Mouse (Mus musculus) fibroblast of lung, adult 2 months (primary cell): Measurements from ENCODE around the gene Xkr8.
"Not testable (repeated sequence)": the region's sequence is repeated elsewhere in the genome, so short reads cannot be mapped to it uniquely, and the experiment has no call there.

Source experiments
- DNase-seq: peaks from one replicate; pipeline ENCODE4 v3.0.0-alpha.2; 2011; ENCODE audit warnings: low read depth

The Xkr8 gene

DNA sequence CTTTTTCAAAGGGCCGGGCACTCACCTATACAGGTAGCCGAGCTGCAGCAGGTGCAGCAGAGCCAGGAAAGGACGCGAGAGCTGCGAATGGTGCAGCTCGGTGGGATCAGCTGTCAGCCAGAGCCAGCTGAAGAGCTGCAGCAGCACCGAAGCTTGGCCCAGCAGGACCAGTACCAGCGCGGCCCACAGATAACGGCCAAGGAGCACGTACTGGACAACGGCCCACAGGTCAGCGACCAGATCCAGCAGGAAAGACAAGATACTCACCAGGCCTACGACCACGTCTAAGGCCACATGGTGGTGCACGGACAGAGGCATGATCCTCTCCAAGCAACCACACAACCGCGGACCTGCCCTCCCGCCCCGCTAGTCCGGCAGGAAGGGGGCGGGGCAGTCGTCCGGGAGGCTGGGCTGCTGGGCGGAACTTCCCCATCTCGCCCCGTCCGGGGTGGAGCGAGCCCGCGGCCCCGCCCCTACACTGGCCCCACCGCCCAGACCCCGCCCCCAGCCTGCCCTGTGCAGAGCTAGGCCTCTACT lies at the start of gene Xkr8:
Gene Xkr8, minus strand, starts transcription at position 399 of the 537 bp plus-strand sequence.
- peak; percentile 51 for DNase-seq

DNA sequence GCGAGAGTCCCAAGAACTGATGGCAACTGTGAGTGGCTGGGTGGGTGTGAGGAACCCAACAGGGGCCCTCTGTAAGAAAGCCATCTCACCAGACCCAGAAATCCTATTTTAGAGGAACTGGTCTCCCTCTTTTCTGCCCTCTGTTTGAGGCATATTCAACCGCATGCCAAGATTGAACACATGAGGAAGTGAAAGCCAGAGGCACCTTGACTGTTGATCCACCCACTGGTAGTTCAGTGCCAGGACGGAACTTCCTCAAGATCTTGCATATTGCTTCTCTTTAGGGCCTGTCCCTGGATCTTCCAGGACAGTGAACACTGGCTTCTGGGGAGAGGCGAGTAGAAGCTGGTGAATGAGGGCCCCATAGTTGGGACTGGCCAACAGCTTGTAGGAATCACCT lies 47.9 kb upstream of the Xkr8 start:
- no peak for DNase-seq

DNA sequence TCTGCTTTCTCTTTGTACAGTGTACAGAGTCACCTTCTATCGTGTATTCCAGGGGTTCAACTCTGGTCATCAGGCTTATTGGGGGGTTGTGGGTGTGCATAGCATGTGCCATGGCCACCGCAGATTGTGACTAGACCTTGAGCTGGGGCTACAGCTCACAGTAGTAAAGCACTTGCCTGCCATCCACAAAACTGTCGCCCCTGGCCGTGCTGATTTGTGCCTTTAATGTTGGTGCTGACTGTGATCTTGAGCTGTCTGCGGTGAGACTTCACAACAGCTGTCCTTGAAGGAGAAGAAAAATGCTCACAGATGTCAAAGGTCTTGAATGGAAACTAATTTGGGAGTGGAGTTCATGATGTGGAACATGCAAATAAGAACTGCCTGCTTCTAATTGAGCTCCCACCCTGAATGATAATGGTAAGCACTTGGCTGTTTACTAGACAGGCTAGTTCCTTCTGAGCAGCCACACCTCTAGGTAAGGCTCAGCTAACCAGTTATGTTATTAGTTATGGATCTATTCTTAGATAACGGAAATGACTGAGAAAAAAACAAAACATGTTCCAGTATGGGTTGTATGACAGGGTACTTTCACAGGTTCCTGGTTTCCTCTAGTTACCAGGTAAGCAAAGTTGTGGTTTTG lies 46.3 kb upstream of the Xkr8 start:
- no peak for DNase-seq

DNA sequence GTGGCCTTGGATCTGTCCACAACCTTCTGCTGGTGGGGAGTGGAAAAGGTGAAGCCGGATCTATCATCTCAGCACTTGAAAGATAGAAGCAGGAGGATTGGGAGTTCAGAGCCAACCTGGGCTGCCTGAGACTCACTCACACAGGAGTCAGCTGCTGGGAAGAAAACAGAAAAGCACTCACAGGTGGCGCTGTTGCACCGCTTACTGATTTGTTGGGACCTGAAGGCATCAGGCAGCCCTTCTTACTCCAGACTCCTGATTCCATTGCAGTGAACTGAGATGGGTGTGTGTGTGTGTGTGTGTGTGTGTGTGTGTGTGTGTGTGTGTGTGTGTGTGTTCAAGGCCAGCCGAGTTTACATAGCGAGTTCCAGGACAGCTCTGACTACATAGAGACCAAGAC lies 44.4 kb upstream of the Xkr8 start:
- peak; percentile 32 for DNase-seq

GRCm38 (mm10) chr4:132774905-132775304 lies 42.6 kb upstream of the Xkr8 start:
- no peak for DNase-seq

DNA sequence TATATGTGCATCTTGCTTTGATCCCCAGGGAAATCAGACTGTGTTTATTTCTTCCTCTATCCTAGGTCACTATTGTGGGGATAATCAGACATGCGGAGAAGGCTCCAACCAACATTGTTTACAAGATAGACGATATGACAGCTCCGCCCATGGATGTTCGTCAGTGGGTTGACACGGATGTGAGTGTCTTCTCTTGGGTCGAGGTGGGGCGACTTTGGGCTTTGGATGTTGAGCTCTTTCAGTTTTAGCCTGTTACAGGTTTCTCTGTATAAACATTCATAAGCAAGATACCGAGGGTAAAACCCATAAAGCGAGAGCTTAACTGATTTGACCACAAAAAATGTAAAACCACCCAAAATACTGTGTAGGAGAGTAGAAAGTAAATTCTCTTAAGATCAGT lies 39.4 kb upstream of the Xkr8 start:
- DNase-seq = no peak

GRCm38 (mm10) chr4:132767914-132768876 lies 35.8 kb upstream of the Xkr8 start, which contains the start of gene Rpa2:
TSS of gene Rpa2 (plus strand) at chr4:132768332.
- peak; percentile 100 for DNase-seq

DNA sequence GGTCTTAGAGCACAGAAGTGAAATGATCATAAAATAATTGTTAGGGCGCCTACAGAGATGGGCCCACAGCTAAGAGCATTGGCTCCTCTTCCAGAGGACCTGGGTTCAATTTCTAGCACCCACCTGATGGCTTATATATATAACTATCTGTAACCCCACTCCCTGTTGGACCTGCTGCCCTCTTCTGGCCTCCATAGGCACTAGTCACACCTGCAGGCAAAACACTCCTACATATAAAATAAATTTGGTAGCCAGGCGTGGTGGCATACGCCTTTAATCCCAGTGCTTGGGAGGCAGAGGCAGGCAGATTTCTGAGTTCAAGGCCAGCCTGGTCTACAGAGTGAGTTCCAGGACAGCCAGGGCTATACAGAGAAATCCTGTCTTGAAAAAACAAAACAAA lies 30.8 kb upstream of the Xkr8 start:
- DNase-seq = not testable (repeated sequence)

DNA sequence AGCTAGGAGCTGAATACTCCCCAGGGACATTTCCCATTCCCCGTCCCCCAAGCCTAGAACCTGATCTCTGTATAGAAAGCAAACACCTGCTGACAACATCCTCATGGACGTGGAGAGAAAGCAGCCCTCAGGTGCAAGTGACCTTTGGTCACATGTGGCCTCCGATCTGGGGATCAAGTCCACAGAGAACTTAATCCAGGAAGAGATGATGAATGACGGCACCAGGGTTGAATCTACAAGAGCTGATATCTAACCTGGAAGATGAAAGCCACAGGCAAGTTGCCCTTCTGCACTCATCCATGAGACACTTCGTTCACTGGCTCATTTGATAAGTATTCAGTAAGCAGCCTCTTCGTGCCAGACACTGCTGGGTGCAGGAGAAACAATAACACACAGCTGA lies 30.3 kb upstream of the Xkr8 start:
- DNase-seq = no peak

- DNase-seq = no peak
Observed at GRCm38 (mm10) chr4:132760296-132760695, 27.9 kb upstream of the Xkr8 start.

DNA sequence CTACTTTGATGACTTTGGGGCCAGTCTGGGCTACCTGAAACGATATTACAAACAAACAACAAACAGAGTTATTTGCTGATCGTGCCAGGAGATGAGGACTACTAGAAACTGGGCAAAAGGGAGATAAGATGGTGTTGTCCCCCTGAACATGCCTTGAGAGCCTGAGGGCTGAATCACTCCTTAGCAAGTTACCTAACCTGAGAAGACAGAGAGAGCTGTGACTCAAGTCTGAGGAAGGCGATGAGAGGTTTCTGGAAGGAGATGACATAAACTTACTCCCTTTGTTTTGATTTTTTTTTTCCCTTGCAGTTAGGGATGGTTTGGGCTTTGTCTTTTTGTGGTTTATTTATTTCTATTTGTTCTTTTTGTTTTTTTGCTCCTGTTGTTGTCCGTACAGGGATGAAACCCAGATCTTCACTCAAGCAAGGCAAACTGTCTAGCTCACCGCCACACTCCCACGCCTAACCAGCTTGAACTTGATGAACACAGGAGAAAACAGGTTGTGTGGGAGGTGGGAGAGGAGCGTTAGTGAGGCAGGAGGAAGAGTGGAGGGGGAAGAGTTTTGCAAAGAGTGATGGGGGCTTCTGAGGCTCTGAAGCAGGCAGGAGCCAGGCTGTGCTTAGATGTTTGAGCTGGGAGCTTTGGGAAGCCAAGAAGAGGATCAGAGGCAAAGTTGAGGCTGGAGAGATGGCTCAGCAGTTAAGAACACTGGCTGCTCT lies 25.4 kb upstream of the Xkr8 start:
- no peak for DNase-seq

DNA sequence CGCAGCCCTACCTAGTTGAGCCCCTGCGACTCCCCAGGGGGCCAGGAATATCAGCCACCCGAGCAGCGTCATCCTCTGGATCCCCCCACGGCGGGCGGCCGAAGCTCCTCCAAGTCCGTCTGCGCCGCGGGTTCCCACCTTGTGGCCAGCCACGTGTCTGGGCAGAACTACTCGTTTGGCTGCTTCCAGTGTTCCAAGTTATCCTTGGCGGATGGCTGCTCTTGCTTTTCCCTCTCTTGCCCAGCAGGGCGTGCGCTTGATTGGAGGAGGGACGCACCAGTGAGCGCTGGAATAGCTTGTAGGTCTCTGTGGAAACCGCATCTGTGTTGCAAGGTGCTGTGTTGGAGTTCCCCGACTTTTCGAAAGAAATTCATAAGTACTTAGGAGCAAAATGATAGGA lies 24.6 kb upstream of the Xkr8 start, which contains the start of gene Smpdl3b:
Gene Smpdl3b, minus strand, starts transcription at position 279 of the 400 bp plus-strand sequence.
- DNase-seq = peak; percentile 77

DNA sequence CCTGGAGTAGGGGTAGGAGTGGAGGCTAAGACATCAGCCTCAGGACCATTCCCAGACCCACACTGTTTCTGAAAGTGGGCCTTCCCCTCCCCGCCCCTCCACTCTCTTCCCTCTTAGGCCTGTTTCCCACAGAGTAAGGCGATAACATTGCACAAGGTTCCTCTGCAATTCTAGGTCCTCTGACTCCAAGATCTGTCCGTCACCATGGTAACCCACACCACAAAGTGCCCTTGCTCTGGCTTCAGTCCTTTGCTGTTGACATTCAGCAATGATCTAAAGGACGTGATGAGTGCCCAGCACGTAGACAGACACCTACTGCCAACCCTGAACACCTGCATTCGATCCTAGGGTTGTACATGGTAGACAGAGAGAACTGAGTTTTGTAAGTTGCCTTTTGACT lies 20.6 kb upstream of the Xkr8 start:
- no peak for DNase-seq

DNA sequence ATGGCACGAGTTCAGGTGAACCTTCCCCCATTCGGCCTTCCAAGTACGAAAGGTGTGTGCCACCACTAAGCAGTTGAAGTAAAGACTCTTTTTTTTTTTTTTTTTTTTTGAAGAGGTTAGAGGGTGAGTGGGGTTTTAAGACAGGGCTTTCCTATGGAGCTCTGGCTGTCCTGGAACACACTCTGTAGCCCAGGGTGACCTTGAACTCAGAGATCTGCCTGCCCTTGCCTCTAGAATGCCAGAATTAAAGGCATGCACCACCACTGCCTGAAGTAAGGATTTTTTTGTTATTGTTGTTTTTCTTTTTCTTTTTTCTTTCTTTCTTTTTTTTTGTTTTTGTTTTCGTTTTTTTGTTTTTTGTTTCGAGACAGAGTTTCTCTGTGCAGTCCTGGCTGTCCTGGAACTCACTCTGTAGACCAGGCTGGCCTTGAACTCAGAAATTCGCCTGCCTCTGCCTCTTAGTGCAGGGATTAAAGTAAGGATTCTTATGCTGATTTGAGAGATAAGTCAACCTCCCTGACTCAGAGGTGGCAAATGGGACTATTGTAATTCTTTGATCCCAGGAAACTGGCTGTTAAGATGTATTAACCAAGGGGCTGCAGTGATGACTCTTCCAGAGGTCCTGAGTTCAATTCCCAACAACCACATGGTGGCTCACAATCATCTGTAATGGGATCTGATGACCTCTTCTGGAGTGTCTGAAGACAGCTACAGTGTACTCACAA lies 17.1 kb upstream of the Xkr8 start:
- no peak for DNase-seq

- DNase-seq = no peak
Observed at GRCm38 (mm10) chr4:132748778-132749177, 16.4 kb upstream of the Xkr8 start.

DNA sequence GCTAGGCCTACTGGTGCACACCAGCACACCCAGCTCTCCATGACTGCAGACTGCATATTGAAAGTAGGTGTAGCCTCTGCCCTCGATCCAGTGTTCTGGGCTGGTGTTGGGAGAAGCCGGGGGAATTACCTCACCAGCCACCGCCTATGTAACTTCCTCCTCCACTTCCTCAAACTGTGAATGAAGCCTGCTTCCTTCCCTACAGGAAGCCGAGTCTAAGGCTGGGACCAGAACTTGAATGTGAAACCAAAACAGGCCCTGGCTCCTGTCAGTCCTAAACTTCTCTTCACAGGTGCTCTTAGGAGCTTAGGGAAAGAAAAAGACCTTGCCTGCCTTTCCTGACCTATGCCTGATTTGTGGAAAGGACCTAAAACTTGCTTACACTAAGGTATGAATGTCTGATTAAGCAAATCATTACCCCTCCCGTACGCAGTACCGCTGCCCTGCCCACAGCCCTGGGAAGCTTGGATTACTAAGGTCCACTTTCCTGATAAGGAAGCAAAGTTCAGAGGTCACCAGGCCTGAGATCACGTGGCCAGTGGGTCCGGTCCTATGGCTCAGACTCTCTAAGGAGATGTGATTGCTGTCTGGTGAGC lies 15.4 kb upstream of the Xkr8 start:
- no peak for DNase-seq

- no peak for DNase-seq
Observed at GRCm38 (mm10) chr4:132746911-132747517, 14.7 kb upstream of the Xkr8 start.

GRCm38 (mm10) chr4:132743992-132744911 lies 11.9 kb upstream of the Xkr8 start:
- no peak for DNase-seq

DNA sequence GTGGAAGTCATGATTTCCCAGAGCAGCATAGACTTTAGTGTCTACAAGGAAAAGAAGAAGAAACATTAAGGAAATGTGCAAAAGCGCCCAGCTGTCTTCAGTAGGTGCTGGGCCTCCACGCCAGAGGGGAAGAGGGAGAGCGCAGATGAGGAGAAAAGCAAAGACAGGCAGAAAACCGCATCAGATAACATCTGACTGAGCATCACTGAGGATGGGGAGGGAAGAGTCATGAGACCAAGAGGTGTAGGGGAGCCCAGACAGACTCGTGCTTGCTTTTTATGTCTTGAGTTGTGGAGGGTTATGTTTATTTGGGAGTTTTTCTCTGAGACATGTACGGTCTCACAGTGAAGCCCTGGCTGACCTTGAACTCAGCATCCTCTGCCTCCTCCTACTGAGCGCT lies 9.1 kb upstream of the Xkr8 start:
- no peak for DNase-seq

- not testable (repeated sequence) for DNase-seq
Observed at GRCm38 (mm10) chr4:132737154-132737553, 4.8 kb upstream of the Xkr8 start.
